Mouse (Mus musculus) adipocyte (in vitro differentiated cells): Measurements from ENCODE around the gene Arhgap19.

Experiments used
- DNase-seq: peaks from one replicate; pipeline ENCODE4 v3.0.0-alpha.2; 2016; ENCODE audit warnings: low spot score

Gene Arhgap19

DNA sequence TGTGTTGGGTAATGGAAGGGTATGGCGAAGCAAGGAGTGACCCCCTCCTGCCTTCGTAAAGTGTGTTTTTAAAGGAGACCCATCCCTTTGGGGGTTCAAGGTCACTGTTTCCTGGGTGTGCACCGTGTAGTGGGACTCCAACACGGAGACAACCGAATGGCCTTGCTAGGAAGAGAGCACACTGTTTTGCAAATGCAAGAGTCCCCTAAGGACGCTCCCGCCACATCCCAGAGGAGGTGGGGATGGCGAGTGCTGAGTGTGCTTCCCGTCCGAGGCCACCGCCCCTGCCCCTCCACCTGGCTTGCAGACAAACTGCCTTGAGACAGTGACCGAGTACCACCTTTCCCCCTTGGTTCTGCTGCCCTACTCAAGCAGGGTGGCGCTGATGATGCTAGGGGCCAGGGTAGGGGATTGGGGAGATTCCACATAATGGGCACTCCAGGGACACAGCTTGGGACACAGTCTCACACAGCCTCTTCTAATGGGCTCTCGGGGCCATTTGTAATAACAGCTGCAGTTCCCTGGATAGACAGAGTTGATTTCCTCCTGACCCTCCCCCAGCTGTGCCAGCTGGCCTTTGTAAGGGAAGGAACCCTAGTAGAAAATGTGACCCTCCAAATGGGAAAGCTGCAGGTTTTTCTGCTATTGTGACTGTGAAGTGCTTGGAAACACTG is 30.0 kb upstream of the Arhgap19 start:
- DNase-seq: no peak

DNA sequence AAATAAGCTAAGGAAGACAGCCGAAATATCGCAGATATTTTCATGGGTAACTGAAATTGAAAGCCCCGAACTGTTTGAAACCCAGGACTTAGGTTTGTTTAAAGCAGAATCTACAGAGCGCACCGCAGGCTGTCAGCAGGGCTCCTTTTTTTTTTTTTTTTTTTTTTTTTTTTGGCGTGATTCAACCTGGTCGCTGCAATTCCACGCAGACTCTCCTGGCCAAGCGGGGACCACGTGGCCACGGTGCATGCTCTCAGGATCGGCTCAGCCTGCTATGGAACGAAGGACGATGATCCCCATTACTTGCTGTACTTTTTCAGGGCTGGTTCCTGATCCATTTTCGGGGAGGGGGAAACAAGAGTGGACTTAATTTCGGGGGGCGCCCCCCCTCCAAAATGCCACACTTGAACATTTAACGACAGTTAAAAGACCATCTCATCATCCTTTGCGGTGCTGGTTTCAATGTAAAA is 29.3 kb upstream of the Arhgap19 start:
- DNase-seq: no peak

DNA sequence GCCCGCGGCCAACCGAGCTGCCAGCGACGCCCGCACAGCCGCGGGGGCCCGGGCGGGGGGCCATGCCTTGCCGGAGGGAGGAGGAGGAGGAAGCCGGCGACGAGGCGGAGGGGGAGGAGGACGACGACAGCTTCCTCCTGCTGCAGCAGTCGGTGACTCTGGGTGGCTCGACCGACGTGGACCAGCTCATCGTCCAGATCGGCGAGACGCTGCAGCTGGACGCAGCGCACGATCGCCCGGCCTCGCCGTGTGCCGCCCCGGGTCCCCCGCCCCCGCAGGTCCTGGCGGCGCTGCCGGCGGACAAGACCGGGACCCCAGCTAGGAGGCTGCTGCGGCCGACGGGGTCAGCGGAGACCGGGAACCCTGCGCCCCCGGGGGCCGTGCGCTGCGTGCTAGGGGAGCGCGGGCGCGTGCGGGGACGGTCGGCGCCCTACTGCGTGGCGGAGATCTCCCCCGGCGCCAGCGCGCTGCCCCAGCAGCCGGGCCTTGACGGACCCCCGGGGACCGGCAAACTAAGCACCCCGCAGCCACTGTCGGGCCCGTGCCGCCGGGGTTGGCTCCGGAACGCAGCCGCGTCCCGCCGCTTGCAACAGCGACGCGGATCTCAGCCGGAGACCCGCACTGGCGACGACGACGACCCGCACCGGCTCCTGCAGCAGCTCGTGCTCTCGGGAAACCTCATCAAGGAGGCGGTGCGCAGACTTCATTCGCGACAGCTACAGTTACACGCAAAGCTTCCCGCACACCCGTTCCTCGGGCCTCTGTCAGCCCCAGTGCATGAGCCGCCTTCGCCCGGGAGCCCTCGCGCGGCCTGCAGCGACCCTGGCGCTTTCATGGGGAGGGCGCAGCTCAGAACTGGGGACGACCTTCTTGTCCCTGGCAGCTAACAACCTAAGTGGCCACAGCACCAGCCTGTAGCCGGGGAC is 28.5 kb upstream of the Arhgap19 start:
- no peak for DNase-seq

DNA sequence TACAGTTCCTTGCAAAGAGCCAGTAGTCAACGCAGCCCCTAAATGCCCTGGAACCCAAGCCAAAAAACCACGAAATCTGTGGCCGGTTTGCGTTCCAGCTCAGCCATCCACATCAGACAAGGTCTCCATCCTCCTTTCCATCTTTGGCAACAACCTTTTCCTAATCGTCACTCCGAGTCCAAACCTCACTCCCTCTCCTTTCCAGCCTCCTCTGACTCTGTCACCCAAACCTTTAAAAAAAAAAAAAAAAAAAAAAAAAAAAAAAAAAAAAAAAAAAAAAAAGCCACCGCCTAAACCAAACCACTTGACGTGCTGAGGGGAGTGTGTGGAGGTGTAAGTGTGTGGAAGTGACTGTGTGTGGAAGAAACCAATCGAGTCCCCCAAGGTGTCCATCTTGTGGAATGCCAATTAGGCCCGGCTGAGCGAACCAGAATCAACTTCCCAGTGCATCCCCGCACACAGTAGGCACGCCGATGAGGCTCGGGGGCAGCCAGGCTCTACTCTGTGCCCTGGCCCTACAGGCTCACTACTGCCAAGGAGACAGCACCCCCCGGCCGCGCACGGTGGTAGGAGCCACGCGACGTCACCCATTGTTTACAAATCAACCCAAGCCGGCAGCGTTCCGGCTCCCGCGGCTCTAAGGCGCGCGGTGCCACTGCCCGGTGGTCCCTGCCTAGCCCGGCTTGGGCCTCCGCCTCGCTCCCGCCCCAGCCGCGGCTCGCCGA is 27.7 kb upstream of the Arhgap19 start, which contains the start of gene Frat1:
Gene Frat1 (plus strand): TSS at position 590 of the 725 bp plus-strand sequence.
- peak; percentile 68 for DNase-seq

DNA sequence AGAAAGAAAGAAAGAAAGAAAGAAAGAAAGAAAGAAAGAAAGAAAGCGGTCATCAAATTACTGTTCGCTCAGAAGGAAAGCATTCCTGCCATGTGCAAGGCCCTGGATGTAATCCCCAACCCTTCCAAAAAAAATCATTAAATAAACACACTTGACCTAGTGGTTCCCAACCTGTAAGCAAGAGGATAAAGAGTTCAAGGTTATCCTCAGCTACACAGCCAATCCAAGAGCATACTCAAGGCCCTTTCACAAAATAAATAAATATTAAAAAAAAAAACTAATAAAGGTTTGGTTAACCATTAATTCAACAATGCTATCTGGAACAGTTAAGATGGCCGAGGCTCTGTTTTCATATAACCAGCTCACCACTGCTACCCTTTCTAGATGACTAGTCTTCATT is 27.1 kb upstream of the Arhgap19 start:
- DNase-seq: no peak

DNA sequence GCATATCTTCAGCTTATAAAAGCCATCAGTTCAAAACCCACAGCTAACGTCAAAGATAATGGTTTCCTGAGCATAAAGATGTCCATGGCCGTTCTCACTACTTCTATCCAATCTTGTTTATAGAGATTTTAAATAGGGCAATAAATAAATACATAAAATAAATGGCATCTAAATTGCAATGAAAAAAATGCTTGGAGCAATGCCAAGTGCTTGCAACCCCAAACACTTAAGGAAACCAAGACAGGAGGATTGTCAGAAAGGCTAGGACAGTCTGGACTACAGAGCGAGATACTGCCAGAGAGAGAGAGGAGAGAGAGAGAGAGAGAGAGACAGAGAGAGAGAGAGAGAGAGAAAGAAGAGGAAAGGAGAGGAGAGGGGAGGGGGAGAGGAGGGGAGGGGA is 24.7 kb upstream of the Arhgap19 start:
- no peak for DNase-seq

DNA sequence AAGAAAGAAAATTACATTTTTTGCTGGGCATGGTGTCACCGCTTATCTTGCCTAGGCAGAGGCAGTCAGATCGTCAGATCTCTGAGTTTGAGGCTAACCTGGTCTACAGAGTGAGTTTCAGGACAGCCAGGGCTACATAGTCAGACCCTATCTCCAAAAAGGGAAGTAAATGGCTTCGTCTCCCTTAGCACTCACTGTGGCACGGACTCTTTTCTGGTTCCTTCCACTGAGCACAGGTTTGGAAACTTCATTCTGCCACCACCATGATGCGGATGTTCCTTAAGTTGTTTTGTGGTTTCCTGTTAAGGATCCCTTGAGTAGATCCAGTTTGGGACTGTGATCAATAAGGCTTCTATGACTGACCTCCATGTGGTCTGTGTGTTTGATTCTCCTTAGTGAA is 23.1 kb upstream of the Arhgap19 start:
- DNase-seq: no peak

DNA sequence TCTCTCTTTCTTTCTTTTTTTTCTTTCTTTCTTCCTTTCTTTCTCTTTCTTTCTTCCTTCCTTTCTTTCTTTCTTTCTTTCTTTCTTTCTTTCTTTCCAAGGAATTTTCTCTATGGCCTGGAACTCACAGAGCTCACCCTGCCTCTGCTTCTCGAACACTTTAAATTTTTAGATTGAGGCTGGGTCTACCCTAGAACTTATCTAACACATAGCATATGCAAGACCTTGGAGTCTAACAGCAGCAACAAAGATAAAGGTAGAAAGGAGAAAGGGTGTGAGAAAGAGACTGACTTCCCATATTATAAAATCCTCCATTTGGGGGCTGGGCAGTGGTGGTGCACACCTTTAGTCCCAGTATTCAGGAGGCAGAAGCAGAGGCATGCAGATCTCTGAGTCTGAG is 20.7 kb upstream of the Arhgap19 start:
- no peak for DNase-seq

DNA sequence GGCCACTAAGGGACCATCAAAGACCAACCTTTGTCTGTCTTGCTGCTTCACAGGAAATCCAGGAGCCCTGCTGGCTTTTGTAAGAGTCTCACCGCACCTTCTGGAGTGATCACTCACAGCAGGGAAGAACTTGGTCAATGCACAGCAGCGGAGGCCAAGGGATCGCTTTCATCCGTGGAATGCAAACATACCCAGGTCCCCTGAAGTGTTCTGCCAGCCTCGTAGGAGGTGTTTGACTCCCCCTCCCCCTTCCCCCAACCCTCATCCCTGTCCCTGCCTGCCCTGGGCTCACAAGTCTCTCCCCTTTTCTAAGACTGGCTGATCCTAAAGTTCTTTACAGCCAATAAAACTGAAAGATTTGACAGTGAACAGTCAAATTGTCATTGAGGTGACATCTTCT is 19.6 kb upstream of the Arhgap19 start:
- no peak for DNase-seq

DNA sequence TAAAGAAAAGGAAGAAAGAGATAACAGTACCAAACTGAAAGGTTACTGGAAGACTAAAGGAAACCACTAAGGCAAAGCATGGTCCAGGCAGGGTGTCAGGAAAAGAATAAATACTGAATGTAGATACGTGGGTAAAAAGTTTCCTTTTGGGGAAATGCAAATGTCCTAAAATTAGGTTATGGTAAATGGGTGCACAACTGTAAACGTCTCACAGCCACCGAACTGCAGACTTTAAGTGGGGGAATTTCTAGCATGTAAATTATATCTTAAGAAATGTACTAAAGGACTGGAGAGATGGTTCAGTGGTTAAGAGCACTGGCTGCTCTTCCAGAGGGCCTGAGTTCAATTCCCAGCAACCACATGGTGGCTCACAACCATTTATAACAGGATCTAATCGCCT is 16.9 kb upstream of the Arhgap19 start:
- DNase-seq: no peak

DNA sequence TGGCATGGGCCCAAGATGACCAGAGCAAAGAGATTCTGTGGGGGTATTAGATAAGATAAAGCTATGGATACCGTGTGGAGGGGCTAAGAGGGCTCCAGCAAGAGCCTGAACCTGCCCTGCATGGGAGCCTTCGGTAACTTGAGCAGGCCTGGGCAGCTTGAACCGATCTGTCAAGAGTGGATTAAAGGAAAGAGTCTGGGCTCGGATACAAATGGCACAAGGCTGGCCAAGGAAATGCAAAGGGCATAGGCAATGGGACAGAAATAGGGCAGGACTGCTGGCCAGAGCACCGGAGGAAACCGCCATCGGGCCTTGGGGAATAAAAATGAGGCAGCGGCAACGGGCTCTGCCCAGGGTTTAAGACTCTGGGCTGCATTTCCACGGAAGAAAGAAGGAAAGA is 15.5 kb upstream of the Arhgap19 start:
- peak; percentile 99 for DNase-seq

DNA sequence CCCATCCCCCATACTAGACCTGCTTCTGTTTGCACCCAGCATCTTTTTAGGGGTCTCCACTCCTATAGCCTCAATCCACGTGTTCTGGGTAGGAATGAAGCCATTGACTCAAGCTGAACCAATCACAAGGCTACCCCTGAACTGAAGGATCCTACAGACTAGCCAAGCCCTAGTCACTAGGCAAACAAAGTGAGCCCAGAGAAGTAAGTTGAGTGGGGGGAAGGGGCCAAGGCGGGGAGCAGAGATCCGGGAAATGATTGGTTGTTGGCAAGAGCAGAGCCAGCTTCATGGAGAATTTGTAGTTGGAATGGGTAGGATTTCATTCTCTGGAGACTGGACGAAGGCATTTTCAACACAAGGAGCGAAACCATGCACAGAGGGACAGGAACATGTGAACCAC is 15.1 kb upstream of the Arhgap19 start:
- DNase-seq: peak; percentile 95

DNA sequence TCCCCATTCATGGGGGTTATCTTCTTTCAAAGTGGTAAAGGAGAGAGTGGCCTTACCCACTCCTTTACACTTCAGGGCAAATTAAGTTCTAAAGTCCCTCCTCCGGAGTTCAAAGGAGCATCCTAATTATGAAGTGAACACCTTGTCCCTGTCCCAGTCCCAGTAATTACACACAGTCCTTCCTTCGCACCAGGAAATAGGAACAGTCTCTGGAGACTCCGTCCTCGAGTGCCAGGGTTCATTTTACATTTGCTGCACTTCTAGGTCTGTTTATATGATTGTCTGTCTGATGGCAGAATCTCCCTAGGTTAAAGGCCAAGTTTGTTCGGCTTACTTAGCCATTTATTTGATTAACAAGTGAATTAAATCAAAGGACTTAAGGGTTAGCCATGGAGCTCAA is 14.6 kb upstream of the Arhgap19 start:
- DNase-seq: peak; percentile 59

DNA sequence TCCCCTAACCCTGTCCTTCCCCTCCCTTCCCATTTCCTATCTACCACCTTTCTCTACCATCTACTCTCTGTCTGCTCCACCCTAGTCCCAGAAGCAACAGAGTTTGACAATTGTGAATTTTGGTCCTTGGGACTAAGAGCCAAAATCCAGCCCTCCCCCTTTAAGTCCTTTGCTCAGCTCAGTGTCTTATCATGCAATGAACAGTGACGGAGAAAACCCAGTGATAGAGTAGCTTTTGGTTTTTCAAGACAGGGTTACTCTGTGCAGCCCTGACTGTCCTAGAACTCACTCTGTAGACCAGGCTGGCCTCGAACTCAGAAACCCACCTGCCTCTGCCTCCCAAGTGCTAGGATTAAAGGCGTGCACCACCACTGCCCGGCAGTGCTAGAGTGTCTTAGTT is 11.5 kb upstream of the Arhgap19 start:
- DNase-seq: no peak

DNA sequence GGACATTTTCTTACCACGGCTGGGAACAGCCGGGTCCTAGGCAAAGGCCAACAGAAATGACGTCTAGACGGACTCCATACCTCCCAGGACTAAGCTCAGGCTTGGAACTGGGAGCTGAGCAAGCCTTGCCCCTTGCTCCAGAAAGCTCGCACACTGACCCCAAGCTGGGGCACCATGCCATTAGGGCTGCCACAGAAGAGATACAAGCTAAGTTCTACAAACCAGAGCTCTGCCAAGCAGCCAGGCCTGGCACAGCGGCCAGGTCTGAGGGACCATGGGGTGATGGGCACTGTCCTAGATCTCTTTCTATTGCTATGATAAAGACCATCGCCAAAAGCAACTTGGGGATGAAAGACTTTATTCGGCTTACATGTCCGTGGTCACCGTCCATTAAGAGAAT is 10.7 kb upstream of the Arhgap19 start:
- DNase-seq: peak; percentile 89

DNA sequence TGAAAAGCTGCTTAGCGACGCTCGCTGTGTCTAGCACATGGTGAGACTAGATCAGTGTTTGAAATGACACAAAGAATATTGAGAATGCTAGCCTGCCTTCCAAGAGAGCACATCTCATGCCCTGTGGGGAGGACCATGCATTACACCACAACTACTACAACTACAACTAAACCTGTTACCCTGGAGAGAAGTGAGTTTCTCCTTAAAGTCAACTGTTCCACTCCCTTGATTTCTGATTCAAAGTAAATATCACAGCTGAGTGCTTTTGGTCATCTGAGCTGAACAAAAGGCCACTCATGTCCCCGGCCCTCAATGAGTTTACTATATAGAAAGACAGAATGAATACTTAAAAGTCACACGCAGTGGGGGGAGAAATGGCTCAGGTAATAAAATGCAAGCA is 8.2 kb upstream of the Arhgap19 start:
- DNase-seq: no peak

DNA sequence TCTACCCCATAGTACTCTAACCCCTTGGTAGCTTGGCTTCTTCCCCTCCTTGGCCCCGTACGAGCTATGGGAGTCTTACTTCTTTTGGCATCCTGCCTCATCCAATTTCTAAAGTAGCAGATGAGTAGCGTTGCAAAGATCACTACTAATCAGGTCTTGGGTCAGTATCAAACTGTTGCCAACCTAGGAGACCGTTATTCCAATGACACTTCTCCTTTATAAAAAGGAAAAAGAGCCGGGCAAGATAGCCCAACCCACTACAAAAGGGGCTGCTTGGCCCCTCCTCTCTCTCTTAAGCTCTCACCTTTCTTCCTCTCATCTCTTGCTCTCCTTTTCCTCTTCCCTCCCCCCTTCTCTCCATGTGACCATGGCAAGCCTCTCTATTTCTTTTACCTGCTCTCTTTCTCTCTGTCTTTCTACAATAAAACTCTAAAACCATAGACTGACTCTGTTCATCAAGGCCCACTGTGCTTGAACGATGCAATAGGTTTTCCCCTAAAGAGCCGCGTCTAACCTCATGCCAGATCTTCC is 6.3 kb upstream of the Arhgap19 start:
- no peak for DNase-seq

DNA sequence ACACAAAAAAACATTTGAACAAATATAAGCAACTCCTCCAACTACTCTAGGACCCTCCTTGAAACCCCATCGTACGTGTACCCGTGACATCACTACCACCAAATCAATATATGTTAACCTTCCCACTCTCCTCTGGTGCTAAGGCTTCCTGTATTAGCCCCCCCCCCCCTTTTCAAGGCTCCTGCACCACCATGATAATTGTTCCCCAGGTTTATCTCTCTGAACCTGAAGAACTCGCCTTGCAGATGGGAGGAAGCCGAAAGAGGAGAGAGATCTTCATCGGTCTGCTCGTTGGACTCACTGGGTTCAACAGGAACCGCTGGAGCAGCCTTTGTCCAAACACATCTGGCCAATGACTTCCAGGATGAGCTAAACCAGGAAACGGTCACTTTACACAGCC is 5.7 kb upstream of the Arhgap19 start:
- DNase-seq: no peak

DNA sequence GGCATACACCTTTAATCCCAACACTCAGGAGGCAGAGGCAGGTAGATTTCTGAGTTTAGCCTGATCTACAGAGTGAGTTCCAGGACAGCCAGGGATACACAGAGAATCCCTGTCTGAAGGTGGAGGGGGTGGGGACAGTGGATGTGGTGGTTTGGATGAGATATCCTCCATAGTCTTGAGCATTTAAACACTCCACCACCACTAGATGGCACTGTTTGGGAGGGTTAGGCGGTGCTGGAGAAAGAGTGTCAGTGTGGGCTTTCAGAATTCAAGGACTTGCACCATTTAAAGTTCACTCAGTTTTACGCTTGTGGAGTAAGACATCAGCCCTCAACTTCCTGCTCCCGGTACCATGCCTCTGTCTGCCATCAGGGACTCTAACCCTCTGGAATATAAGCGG is 4.0 kb upstream of the Arhgap19 start:
- no peak for DNase-seq

DNA sequence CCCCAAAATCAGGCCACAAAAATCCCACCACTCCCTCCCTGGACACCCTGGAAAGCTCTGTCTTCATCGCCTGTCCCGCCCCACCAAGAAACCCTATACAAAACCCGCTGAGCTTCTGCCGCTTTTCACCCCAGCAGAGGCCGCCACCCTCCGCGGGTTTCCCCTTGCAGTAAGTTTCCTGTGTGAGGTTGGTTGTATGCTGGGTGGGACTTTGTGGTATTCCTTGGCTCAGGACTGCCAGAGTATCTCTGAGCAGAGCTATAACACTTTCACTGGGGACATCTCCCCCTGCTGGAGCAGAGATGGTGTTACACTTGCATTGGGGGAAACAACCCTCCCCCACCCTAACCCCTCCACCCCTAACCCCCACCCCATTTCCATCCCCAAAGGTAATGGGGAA is 1.5 kb upstream of the Arhgap19 start:
- no peak for DNase-seq

DNA sequence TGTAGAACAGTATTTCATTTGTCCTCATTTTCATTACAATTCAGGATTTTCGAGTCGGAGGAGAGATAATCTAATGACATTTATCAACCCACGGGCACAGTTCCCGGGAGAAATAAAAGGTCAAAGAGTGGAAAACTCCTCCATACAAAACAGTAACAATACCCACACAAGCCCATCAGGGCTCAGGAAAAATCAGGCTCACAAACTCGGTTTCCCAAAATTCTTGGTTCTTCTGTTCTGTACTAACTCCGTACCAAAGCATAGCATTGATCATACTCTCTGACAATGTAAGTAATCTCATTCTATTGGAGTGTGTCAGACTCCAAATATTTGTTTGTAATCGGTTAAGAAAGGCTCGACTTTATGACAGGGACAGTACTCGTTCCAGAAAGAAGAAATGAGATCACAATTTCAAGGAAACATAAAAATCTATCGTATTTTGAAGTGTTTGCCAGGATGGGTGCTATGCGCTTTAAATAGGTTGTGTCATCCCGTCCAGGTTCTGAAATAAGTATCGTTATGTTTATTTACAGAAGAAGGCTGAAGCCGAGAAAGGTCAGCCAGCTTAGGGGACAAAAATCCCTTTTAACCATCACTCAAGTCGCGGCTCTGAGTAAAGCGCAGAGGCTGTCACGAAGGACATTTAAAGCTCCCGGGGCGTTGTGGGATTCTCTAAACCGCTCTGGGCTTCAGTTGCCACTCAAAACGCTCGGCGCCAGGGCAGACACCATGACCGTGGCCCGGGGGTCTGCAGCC is 683 bp downstream of the Arhgap19 start:
- DNase-seq: no peak

DNA sequence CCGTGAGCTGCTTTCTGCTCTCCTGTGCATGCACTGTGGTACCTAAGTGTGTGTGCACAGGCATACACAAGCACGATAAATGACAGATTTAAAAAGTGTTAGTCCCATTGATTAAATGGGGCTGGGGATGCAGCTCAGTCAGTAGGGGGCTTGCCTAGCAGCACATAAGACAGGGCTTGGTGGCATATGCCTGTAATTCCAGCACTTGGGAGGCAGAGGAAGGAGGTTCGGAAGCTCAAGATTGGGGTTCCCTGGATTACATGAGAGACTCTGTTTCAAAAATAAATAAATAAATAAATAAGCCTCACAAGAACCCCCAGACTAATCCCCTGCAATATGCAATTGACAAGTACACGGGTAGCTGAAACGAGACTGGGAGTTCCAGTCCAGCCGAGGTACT is 1.4 kb downstream of the Arhgap19 start:
- DNase-seq: no peak
